Mouse (Mus musculus) ovary, postnatal 36 days (tissue): ENCODE measurements around the gene Smarca5.

ENCODE experiments used
- DNase-seq: peaks from one replicate; pipeline ENCODE4 v3.0.0; 2022; ENCODE audit warnings: low spot score, mixed read lengths

The Smarca5 gene

DNA sequence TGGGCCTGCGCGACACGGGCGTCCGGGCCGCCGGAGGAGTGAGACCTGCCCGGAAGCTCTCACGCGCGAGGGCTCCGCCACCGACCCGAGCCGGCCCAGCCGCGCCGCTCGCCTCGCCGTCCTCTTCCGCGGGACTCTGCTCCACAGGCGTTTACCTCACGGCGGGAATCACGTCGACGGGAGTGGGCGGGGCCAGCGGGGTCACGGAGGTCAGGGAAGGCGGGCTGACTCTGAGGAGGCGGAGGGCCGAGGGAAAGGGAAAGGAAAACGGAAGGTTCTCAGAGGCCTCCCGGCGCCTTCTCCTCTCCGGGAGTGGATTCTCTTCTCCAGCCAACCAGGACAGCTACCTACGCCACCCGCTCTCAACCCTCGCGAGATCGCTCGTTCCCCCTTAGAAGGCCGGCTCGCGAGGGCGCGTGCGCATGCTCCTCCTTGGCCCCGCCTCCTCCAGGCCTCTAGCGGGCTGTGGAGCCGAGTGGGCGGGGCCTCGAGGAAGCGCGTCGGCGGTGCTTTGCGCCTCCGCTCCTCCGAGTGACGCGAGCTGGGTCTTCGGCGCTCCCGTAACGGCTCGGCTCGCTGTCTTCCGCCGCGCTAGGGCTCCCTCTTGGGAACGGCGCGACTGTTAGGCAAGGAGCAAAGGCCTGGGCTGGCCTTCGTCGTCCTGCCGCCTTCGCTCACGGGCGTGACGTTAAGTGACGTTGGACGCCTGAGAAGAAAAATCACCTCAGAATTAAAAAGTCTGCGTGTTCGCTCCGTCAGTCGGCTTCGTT, at the start of gene Smarca5:
Gene Smarca5, minus strand, starts transcription at position 343 of the 770 bp plus-strand sequence.
- DNase-seq = peak; percentile 95

DNA sequence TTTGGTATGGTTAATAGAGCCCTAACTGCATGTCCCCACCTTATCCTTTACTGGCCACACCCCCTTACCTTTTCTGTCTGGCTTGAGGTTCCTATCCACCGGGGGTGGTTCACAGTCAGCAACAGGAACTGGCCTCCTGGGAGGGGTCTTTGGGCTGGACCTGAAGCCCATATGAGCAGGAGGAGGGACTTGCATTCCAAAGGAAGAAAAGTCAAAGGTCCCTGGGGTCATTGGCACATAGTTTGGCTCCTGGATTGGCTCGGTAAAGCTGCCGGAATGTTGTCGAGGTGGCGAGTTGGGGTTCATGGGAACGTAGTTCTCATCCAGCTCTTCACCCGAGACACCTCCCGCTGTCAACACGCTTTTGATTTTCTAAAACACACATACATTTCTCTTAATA, 45.3 kb upstream of the Smarca5 start:
- DNase-seq = no peak

DNA sequence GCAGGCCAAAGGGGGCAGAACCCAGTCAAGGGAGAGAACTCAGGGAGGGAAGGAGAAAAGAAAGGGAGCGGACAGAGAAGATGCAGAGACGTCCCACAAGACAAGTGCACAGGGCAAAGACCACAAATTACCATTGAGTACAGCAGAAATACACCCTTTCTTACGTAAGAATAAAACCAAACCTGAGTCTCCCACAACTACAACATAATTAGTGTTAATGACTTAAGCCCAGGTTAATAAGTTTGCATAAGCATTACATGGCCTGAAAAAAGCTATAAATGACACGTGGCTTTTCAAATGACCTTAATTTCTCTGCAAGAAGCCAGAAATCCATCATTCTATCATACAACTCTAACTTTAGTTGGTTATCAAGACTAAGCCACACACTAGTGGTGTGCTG, 44.0 kb upstream of the Smarca5 start:
- no peak for DNase-seq

DNA sequence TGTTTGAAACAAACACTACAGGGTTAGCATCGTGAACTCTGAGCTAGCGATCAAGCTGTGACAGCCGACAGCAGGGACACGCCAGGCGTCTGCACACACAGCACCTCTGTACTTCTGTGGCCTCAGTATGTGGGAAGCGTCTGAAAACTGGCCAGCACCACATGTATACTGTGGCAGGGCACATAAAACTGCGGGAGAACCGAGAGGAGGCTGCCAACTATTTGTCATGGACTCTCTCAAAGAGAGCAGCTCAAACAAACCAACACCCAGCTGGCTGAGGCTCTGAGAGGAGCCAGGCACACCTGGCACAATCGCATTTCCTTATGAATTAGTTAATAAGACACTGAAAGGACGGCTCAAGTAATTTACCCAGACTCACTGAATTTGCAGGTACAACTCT, 42.0 kb upstream of the Smarca5 start:
- DNase-seq = no peak

GRCm38 (mm10) chr8:80780271-80780670, 41.0 kb upstream of the Smarca5 start:
- no peak for DNase-seq

GRCm38 (mm10) chr8:80776436-80776835, 37.1 kb upstream of the Smarca5 start:
- no peak for DNase-seq

GRCm38 (mm10) chr8:80772732-80773460, 33.6 kb upstream of the Smarca5 start:
- DNase-seq = no peak

DNA sequence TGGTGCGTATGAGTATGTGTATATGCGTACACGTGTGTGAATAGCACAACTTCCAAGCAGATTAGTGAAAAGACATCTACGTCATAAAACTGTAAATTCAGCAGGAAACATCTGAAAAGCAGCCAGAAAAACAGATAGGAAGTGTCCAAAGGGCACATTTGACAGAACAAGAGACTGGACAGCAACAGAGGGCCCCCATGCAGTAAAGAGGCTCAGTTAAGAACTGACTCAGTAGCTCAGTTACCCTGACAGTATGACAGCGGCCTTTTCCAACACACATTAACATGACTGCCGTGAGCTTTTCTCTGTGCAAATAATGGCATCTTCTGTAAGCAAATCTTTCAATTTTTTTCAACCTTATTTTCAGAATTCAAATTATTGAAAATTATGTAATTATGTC, 29.2 kb upstream of the Smarca5 start:
- no peak for DNase-seq

DNA sequence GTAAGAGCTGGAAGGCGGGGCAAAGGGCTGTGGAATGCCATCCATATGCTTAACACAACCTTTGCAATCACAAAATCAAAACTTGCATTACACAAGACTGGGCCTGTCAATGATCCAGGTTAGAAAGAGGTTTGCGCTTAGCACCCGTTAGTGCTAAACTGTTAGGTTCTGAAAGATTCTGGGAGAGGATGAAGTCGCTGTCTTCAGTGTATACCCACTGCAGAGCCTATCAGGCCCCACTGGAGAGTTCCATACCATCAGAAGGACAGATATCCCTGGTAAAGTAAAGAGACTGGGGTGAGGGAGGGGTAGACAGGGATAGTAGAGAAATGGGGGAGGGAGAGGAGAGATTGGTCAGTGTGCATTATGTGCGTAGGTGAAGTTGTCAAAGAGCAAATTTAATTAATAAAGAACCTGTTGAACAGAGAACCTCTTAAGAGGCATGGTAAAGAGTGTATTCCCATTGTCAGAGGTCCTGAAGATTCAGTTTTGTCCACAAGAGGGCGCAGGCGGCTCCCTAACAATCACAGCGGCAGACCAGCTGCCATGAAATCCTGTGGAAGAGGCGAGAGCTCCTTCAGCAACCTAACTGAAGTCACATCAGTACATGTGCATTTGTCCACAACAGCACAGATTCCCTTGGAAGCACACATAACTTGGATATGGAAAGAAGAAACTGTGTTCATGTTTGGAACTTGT, 13.9 kb upstream of the Smarca5 start:
- peak; percentile 71 for DNase-seq

DNA sequence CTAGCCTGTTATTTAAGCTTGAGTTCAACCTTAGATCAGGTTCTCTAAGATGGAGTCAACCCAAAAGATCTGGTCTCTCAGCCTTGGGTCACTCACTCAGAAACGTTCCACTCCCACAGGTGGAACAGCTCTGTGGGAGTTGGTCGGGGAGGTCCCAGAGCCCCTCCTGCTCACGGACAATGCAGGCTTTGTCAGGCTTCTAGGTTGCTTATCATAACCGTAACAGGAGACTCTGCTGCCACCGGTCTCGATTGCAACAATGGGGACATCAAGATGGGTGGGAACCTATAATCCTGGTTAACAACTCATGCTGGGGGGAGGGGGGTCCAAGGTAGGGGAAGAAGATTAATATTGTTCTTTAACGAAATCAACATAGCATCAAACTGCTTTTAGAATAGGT, 13.1 kb upstream of the Smarca5 start:
- DNase-seq = no peak

DNA sequence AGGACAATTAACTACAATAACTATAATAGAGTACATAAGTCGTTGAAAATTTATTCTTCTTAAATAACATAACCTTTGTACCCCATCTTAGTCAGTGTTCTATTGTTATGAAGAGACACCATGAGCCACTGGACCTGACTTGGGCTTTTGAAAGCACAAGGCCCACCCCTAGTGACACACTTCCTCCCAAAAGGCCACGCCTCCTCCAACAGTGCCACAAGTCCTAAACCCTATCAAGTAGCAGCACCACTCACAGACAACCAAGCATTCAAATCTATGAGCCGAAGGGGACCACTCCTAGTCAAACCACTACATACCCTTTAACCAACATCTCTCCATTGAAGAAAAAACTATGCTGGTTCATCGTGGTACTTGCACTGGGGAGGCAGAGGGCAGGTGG, 9.8 kb upstream of the Smarca5 start:
- no peak for DNase-seq

GRCm38 (mm10) chr8:80739932-80740331, 635 bp upstream of the Smarca5 start:
- DNase-seq = no peak

DNA sequence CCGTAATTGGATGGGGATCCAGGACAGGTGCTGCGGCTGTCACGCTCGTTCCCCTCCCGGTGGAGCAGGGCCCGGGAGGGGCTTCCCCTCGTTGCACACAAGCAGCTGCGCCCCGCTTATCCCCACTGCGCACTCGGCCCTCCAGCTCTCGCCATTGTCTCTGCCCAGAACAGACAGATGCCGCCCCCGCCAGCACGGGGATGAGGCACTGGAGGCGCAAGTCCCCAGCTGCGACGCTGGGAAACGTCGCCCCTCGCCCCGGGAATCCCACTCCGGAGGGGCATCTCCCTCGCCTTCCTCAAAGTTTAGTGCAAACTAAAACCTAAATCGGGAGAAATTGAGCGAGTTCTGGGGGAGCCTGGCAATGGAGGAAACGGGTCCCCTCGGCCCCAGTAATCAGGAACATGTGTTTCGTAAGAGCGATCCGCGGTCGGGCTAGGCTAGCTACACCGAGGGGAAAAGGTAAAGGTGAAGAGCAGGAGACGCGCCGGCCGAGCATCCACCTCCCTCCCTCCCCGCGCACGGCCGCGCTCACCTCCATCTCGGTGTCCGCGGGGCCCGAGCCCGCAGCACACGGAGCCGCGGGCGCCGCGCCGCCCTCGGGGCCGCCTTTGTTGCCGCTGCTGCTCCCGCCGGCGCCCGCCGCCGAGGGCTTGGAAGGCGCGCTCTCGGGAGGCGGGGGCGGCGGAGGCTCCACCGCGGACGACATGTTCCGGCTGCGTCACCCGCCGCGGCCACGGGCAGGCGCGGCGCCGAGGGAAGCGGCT, 726 bp downstream of the Smarca5 start:
- DNase-seq = peak; percentile 44

DNA sequence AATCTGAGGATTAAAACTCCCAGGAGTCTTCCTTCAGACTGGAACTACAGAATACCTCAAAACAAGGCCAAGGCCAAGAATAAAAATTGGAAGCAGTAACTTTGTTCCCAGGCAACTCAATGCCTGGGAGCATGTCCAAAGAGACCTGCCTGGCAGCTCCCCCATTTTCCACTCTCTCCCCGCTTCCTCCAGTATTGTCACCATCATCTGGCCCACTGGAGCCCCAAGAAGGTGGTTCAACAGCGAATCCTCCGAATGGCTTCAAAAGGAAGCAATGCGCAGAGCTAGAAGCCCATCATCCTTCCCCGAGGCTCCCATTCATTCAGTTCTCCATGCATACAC, 1.3 kb downstream of the Smarca5 start:
- no peak for DNase-seq

DNA sequence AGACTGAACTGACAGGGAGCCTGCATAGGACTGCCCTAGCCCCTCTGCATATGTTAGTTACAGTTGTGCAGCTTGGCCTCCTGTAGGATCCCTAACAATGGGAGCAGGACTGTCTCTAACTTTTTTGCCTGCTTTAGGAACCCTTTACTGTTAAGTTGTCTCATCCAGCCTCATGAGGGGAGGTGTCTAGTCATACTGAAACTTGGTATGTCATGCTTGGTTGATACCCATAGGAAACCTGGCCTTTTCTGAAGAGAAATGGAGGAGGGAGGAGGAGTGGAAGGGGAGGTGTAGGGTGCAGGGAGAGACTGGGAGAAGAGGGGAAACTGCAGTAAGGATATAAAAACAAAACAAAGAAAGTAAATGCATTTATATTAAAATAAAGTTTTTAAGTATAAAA, 7.0 kb downstream of the Smarca5 start:
- no peak for DNase-seq

DNA sequence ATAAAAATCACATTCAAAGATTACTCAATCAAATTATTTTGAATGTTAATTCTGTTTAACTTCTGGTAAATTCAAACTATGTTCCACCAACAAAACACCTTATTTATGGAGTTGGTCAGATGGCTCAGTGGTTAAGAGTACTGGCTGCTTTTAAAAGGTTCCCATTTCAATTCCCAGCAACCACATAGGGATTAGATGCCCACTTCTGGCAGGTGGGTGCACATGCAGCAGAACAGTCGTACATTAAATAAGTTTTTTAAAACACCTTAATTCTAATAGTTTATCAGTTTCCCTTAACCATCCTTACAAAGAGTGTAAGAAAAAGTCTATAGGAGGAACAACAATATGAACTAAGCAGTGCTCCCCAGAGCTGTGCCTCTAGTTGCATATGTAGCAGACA, 24.8 kb downstream of the Smarca5 start:
- no peak for DNase-seq

- no peak for DNase-seq
Measured at GRCm38 (mm10) chr8:80710670-80711400, 28.5 kb downstream of the Smarca5 start.

DNA sequence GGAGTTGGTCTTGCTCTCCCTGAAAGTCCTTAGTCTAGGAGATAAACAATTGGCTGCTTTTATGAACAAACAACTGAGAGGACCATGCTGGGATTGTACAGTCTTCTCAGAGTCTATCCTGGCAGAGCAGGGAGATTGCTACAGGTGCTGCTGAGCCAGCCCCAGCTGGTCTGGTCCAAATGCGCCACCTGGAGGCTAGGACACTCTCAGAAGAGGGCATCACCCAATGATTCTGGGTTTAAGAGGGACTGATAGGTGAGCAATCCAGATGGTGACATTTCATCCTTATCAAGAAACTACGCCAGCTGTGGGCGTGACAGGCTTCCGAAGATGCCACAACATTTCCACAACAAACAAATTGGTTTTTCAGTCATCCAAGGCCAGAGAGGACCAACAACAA, 51.2 kb downstream of the Smarca5 start:
- DNase-seq = peak; percentile 71

DNA sequence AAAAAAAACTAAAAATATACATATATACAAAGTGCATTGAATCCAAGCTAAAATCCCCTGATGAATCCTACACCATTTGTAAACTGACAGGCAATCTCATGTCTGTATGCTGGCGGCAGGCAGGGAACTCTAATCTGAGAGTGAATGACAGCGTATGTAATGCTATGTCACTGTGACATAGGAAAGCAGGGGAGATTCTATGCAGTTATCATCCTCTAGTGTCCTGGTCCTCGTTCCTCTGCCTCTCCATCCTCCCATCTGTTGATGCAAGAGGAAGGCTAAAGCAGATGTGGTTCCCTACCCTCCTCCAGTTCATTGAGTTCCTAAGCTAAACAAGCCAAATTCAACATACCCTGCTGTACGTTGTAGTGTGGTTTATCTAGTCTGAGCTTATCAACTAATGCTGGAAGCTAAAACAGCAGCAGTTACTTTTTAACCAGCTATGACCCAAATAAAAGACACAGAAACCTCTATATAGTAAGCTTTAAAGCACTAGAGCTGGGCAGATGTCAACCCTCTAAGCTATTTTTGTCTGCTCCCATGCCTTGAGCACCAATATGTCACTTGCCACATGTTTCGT, 55.5 kb downstream of the Smarca5 start:
- DNase-seq = no peak

GRCm38 (mm10) chr8:80682594-80682993, 56.7 kb downstream of the Smarca5 start:
- no peak for DNase-seq

DNA sequence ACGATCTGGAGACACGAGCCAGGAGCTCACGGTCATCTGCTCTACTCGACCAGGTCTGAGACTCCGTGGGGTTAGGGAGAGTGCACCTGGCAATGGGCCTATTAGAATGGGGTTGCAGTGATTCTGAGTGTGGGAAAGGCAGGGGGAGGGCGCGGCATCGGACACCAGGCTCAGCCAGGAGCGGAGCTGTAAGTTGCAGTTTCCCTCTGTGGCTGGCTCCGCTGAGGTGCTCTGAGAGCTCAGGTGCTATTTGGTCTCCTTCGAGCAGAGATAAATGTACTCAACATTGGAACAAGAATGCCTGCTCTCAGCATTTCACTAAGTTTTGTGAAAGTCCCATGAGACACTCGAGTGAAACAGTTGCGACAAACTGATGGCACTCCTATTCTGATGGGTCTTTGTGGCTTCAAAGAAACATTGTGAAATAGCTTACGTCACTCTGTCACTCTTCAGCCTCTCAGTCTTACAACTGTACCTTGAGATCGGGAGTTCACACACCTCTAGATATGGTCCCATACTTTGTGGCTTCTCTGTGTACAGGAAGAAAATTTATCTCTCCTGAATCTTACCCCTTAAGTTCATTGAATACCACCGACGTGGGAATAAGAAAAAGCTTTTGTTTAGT, 69.9 kb downstream of the Smarca5 start:
- DNase-seq = no peak
